Mouse (Mus musculus): ENCODE measurements around the gene Defb45. TPM values are rescaled to one million over a fixed set of nuclear protein-coding genes. Genes with fewer than 3 reads are reported as not detected.
A peak's percentile ranks its signal among the peaks of the same experiment; 100 is the strongest.

Gene Defb45
- polyA plus RNA-seq, 1 experiment from 2014 or later: not detected

GRCm38 (mm10) chr2:152556655-152557054 is 42.5 kb downstream of the Defb45 start:
- no peak for DNase-seq (ENCODE audit: low spot score, missing footprints)
- no peak overlapping the region for H3K4me3 ChIP-seq (ENCODE audit: low read depth, low read length)
- ATAC-seq (ENCODE audit: low FRiP score): no peak
- no peaks in the 10 kb centered on the region for H3K36me3 ChIP-seq (ENCODE audit: control insufficient read depth, insufficient read depth, low read length)
- 88% methylated on average over 7 of the region's 7 CpGs for WGBS
- no peak overlapping the region for H3K9ac ChIP-seq (ENCODE audit: low read length)
- no peaks in the 10 kb centered on the region for H3K4me1 ChIP-seq (ENCODE audit: control insufficient read depth, insufficient read depth, low read length)
- no peaks in the 10 kb centered on the region for H3K27me3 ChIP-seq (ENCODE audit: control insufficient read depth, insufficient read depth, low read length)
- H3K27ac ChIP-seq (ENCODE audit: low read depth, low read length): no peak overlapping the region
- no peak overlapping the region for H3K4me2 ChIP-seq
- H3K9me3 ChIP-seq (ENCODE audit: control insufficient read depth, low read length): no peaks in the 10 kb centered on the region

DNA sequence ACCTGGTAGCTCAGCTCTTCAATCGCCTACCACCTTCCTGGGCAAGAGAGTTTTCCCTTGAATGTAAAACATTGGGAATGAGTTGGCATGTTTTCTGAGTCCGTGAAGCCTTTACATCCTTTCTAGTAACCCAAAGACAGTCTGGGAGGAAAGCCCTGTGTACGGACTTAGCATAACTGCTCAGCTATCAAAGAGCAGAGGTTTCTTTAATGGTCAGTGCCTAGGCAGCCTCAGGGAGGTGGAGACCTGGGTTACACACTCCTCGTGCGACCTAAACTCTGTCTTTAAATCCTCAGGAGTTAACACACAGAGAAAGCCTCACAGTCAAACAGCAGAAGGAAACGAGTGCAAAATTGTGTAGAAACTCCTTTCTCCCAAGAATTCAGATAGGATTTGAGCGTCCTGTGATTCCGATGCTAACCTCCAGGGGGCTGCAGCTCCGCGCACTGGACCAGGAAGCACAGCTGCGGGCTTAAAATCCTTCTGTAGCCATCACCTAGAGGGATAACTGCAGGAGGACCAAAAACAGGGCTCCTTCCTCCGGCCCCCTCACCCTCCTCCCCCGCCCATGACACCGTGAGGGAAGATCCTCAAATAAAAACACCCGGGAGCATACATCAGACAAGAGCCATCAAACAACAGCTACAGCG is 45.3 kb downstream of the Defb45 start:
- WGBS: 14% methylated on average over 16 of the region's 16 CpGs
- H3K27ac ChIP-seq (ENCODE audit: low read depth, low read length): no peak overlapping the region
- DNase-seq (ENCODE audit: low spot score, missing footprints) (peak; percentile 96), ATAC-seq (ENCODE audit: low FRiP score) (0 out of 2 replicates have a peak, but pooled peaks have one; percentile 35)
- H3K4me3 ChIP-seq (ENCODE audit: low read depth, low read length): no peak overlapping the region
- H3K9me3 ChIP-seq (ENCODE audit: control insufficient read depth, low read length): no peaks in the 10 kb centered on the region
- no peaks in the 10 kb centered on the region for H3K27me3 ChIP-seq (ENCODE audit: control insufficient read depth, insufficient read depth, low read length)
- no peaks in the 10 kb centered on the region for H3K36me3 ChIP-seq (ENCODE audit: control insufficient read depth, insufficient read depth, low read length)
- no peaks in the 10 kb centered on the region for H3K4me1 ChIP-seq (ENCODE audit: control insufficient read depth, insufficient read depth, low read length)
- no peak overlapping the region for H3K9ac ChIP-seq (ENCODE audit: low read length)
- no peak overlapping the region for H3K4me2 ChIP-seq

GRCm38 (mm10) chr2:152548124-152548523 is 51.1 kb downstream of the Defb45 start:
- ATAC-seq (ENCODE audit: low FRiP score): no peak

GRCm38 (mm10) chr2:152544691-152545090 is 54.5 kb downstream of the Defb45 start:
- Histone ChIP-seq H3K36me3 (ENCODE audit: control insufficient read depth, insufficient read depth, low read length) (no peaks in the 10 kb centered on the region), H3K4me3 (ENCODE audit: low read depth, low read length) (no peak overlapping the region), H3K9me3 (ENCODE audit: control insufficient read depth, low read length) (no peaks in the 10 kb centered on the region; the same call in 1 of the 2 replicates), H3K9ac (ENCODE audit: low read length) (no peak overlapping the region), H3K4me1 (ENCODE audit: control insufficient read depth, insufficient read depth, low read length) (no peaks in the 10 kb centered on the region), H3K4me2 (no peak overlapping the region), H3K27me3 (ENCODE audit: control insufficient read depth, insufficient read depth, low read length) (no peaks in the 10 kb centered on the region), H3K27ac (ENCODE audit: low read depth, low read length) (no peak overlapping the region)
- WGBS: 29% methylated on average over 4 of the region's 4 CpGs
- DNase-seq (ENCODE audit: low spot score, missing footprints) (no peak), ATAC-seq (ENCODE audit: low FRiP score) (no peak; the same call in 1 of the 2 replicates)

More at GRCm38 (mm10) chr2:152548124-152548523, 51.1 kb downstream of the Defb45 start:
- no peaks in the 10 kb centered on the region for H3K27me3 ChIP-seq (ENCODE audit: control insufficient read depth, insufficient read depth, low read length)
- no peaks in the 10 kb centered on the region for H3K4me1 ChIP-seq (ENCODE audit: control insufficient read depth, insufficient read depth, low read length)
- DNase-seq (ENCODE audit: low spot score, missing footprints): no peak
- H3K4me3 ChIP-seq (ENCODE audit: low read depth, low read length): no peak overlapping the region
- no peak overlapping the region for H3K4me2 ChIP-seq
- H3K27ac ChIP-seq (ENCODE audit: low read depth, low read length): no peak overlapping the region
- H3K36me3 ChIP-seq (ENCODE audit: control insufficient read depth, insufficient read depth, low read length): no peaks in the 10 kb centered on the region
- H3K9ac ChIP-seq (ENCODE audit: low read length): no peak overlapping the region
- H3K9me3 ChIP-seq (ENCODE audit: control insufficient read depth, low read length): no peaks in the 10 kb centered on the region
- 78% methylated on average over 5 of the region's 5 CpGs for WGBS

DNA sequence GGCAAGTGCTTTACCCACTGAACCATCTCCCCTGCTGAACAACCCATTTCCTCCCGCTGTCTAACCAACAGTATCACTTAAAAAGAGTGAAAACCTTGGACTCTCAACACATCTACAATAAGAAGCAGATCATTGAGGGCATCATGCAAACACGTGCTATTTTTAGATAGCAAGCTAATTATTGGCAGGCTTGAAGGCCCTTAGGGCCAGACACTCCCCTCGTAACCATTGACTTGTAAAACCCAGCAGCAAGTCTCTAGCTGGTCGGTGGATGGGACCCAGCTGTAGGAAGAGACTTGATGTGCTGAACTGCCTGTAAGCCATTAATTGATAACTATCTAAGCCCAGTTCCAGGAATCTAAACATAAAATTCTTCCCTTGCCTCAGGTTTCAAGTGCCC is 55.7 kb downstream of the Defb45 start:
- no peaks in the 10 kb centered on the region for H3K4me1 ChIP-seq (ENCODE audit: control insufficient read depth, insufficient read depth, low read length)
- no peak overlapping the region for H3K9ac ChIP-seq (ENCODE audit: low read length)
- 87% methylated on average over 4 of the region's 4 CpGs for WGBS
- H3K36me3 ChIP-seq (ENCODE audit: control insufficient read depth, insufficient read depth, low read length): no peaks in the 10 kb centered on the region
- H3K9me3 ChIP-seq (ENCODE audit: control insufficient read depth, low read length): no peaks in the 10 kb centered on the region; the same call in 1 of the 2 replicates
- H3K4me2 ChIP-seq: no peak overlapping the region
- no peaks in the 10 kb centered on the region for H3K27me3 ChIP-seq (ENCODE audit: control insufficient read depth, insufficient read depth, low read length)
- no peak overlapping the region for H3K27ac ChIP-seq (ENCODE audit: low read depth, low read length)
- no peak overlapping the region for H3K4me3 ChIP-seq (ENCODE audit: low read depth, low read length)
- ATAC-seq (ENCODE audit: low FRiP score) (no peak), DNase-seq (ENCODE audit: low spot score, missing footprints) (no peak)

Other genes with a start within 250 kb of the Defb45 start
- 5.3 and 6.2 TPM in 2 replicates for gene Nrsn2, start 222.8 kb downstream of the Defb45 start, polyA plus RNA-seq (2014; fragmentation: Nextera tagmentation; extraction: Ambion mirVana)
- gene Sox12, start 201.3 kb downstream of the Defb45 start, polyA plus RNA-seq (2014; fragmentation: Nextera tagmentation; extraction: Ambion mirVana): 16.9 and 17.8 TPM in 2 replicates
- 52.0 and 55.0 TPM in 2 replicates for gene Zcchc3, start 184.4 kb downstream of the Defb45 start, polyA plus RNA-seq (2014; fragmentation: Nextera tagmentation; extraction: Ambion mirVana)
- 0.40 and 0.93 TPM in 2 replicates for gene 6820408C15Rik, start 183.8 kb downstream of the Defb45 start, polyA plus RNA-seq (2014; fragmentation: Nextera tagmentation; extraction: Ambion mirVana)
- gene Defb23, start 134.8 kb downstream of the Defb45 start, polyA plus RNA-seq (2014; fragmentation: Nextera tagmentation; extraction: Ambion mirVana): not detected in 2 replicates
- not detected in 2 replicates for gene Defb20, start 122.3 kb downstream of the Defb45 start, polyA plus RNA-seq (2014; fragmentation: Nextera tagmentation; extraction: Ambion mirVana)
- gene Defb22, start 109.3 kb downstream of the Defb45 start, polyA plus RNA-seq (2014; fragmentation: Nextera tagmentation; extraction: Ambion mirVana): not detected in 2 replicates
- gene Defb26, start 87.7 kb downstream of the Defb45 start, polyA plus RNA-seq (2014; fragmentation: Nextera tagmentation; extraction: Ambion mirVana): not detected in 2 replicates
- gene Defb28, start 81.1 kb downstream of the Defb45 start, polyA plus RNA-seq (2014; fragmentation: Nextera tagmentation; extraction: Ambion mirVana): not detected in 2 replicates
- not detected in 2 replicates for gene Defb29, start 59.3 kb downstream of the Defb45 start, polyA plus RNA-seq (2014; fragmentation: Nextera tagmentation; extraction: Ambion mirVana)
- not detected in 2 replicates for gene Gm17416, start 30.1 kb downstream of the Defb45 start, polyA plus RNA-seq (2014; fragmentation: Nextera tagmentation; extraction: Ambion mirVana)
- not detected in 2 replicates for gene Defb21, start 26.7 kb downstream of the Defb45 start, polyA plus RNA-seq (2014; fragmentation: Nextera tagmentation; extraction: Ambion mirVana)
- not detected in 2 replicates for gene Defb19, start 19.1 kb downstream of the Defb45 start, polyA plus RNA-seq (2014; fragmentation: Nextera tagmentation; extraction: Ambion mirVana)
- not detected in 2 replicates for gene Defb36, start 4.9 kb upstream of the Defb45 start, polyA plus RNA-seq (2014; fragmentation: Nextera tagmentation; extraction: Ambion mirVana)
- gene Defb25, start 23.7 kb upstream of the Defb45 start, polyA plus RNA-seq (2014; fragmentation: Nextera tagmentation; extraction: Ambion mirVana): not detected in 2 replicates
- gene Rem1, start 27.6 kb upstream of the Defb45 start, polyA plus RNA-seq (2014; fragmentation: Nextera tagmentation; extraction: Ambion mirVana): 0.18 and 0.22 TPM in 2 replicates
- gene H13, start 70.1 kb upstream of the Defb45 start, polyA plus RNA-seq (2014; fragmentation: Nextera tagmentation; extraction: Ambion mirVana): 117 and 119 TPM in 2 replicates
- gene Mcts2, start 87.6 kb upstream of the Defb45 start, polyA plus RNA-seq (2014; fragmentation: Nextera tagmentation; extraction: Ambion mirVana): 43.4 and 48.6 TPM in 2 replicates
- 66.0 and 70.7 TPM in 2 replicates for gene Id1, start 136.9 kb upstream of the Defb45 start, polyA plus RNA-seq (2014; fragmentation: Nextera tagmentation; extraction: Ambion mirVana)
- 2.8 and 3.7 TPM in 2 replicates for gene Cox4i2, start 154.8 kb upstream of the Defb45 start, polyA plus RNA-seq (2014; fragmentation: Nextera tagmentation; extraction: Ambion mirVana)
- 120 and 125 TPM in 2 replicates for gene Bcl2l1, start 232.3 kb upstream of the Defb45 start, polyA plus RNA-seq (2014; fragmentation: Nextera tagmentation; extraction: Ambion mirVana)
- 166 and 187 TPM in 2 replicates for gene Tpx2, start 248.6 kb upstream of the Defb45 start, polyA plus RNA-seq (2014; fragmentation: Nextera tagmentation; extraction: Ambion mirVana)